Mouse (Mus musculus): ENCODE measurements around the gene Cdkal1. TPM values are rescaled to one million over a fixed set of nuclear protein-coding genes. Genes with fewer than 3 reads are reported as not detected.

Gene Cdkal1
- total and polyA plus RNA-seq, 3 experiments: 8.7 to 13.7 (median 9.5) TPM

- Histone ChIP-seq H3K27me3 (replicated peaks) (no peaks in the 10 kb centered on the region), H3K79me2 (replicated peaks; ENCODE audit: control insufficient read depth, extremely low read depth, insufficient read depth, poor library complexity, severe bottlenecking) (no peaks in the 10 kb centered on the region), H3K4me2 (ENCODE audit: insufficient read depth, low read depth, poor library complexity, severe bottlenecking) (no peak overlapping the region), H3K9me3 (replicated peaks; ENCODE audit: low read length) (no peaks in the 10 kb centered on the region), H3K27ac (ENCODE audit: insufficient read depth, low read depth) (no peak overlapping the region), H3K4me1 (ENCODE audit: control insufficient read depth in 1 of 2, insufficient read depth in 2 of 2) (peaks cover 0 to under 1% of the 10 kb centered on the region in 2 experiments; a peak in 1 of 4 replicates), H3K9ac (ENCODE audit: insufficient read depth, low read depth) (no peak overlapping the region), H3K36me3 (replicated peaks in 1 of 2; ENCODE audit: control insufficient read depth in 1 of 2, insufficient read depth in 1 of 2, low read length in 1 of 2) (no peaks in the 10 kb centered on the region), H3K4me3 (replicated peaks in 1 of 3; ENCODE audit: low read depth in 2 of 3, low read length in 2 of 3, poor library complexity in 1 of 3) (no peak overlapping the region)
- dilution Hi-C loops (cut with MboI; ENCODE audit: extremely low pct_ligation_motif_present, extremely low pct_unique_long_range_greater_than_20kb, low sequenced_read_pairs): no loop called here
- no peak for DNase-seq (ENCODE audit: extremely low read depth)
- TF ChIP-seq ZC3H11A (IDR thresholded peaks at IDR 0.05; ENCODE audit: low read depth, low read length) (no peak), SMC3 (IDR thresholded peaks at IDR 0.05; ENCODE audit: low read depth, low read length) (peak; percentile 19; the same call in 1 of the 2 replicates)
- in situ Hi-C loops (cut with MboI; ENCODE audit: low pct_ligation_motif_present, low pct_unique_long_range_greater_than_20kb, low sequenced_read_pairs): no loop called here
Measured at GRCm38 (mm10) chr13:29271451-29271850, 584.0 kb downstream of the Cdkal1 start.

- Histone ChIP-seq H3K4me2 (ENCODE audit: insufficient read depth, low read depth, poor library complexity, severe bottlenecking) (no peak overlapping the region; the same call in 1 of the 2 replicates), H3K79me2 (replicated peaks; ENCODE audit: control insufficient read depth, extremely low read depth, insufficient read depth, poor library complexity, severe bottlenecking) (no peaks in the 10 kb centered on the region), H3K27me3 (replicated peaks) (no peaks in the 10 kb centered on the region), H3K4me3 (replicated peaks in 1 of 3; ENCODE audit: low read depth in 2 of 3, low read length in 2 of 3, poor library complexity in 1 of 3) (no peak overlapping the region), H3K27ac (ENCODE audit: insufficient read depth, low read depth) (no peak overlapping the region), H3K36me3 (replicated peaks in 1 of 2; ENCODE audit: control insufficient read depth in 1 of 2, insufficient read depth in 1 of 2, low read length in 1 of 2) (no peaks in the 10 kb centered on the region), H3K9me3 (replicated peaks; ENCODE audit: low read length) (no peaks in the 10 kb centered on the region), H3K9ac (ENCODE audit: insufficient read depth, low read depth) (no peak overlapping the region), H3K4me1 (ENCODE audit: control insufficient read depth in 1 of 2, insufficient read depth in 2 of 2) (peaks cover 3 to 9% of the 10 kb centered on the region in 2 experiments; a peak in 3 of 4 replicates)
- in situ Hi-C loops (cut with MboI; ENCODE audit: low pct_ligation_motif_present, low pct_unique_long_range_greater_than_20kb, low sequenced_read_pairs): no loop called here
- dilution Hi-C loops (cut with MboI; ENCODE audit: extremely low pct_ligation_motif_present, extremely low pct_unique_long_range_greater_than_20kb, low sequenced_read_pairs): no loop called here
- TF ChIP-seq POLR2AphosphoS2 (IDR thresholded peaks at IDR 0.05; ENCODE audit: low read depth, low read length) (no peak), RCOR1 (conservative IDR thresholded peaks at IDR 0.05; ENCODE audit: low read depth, low read length) (no peak), NRF1 (IDR thresholded peaks at IDR 0.05; ENCODE audit: low read depth, low read length) (no peak), TCF12 (IDR thresholded peaks at IDR 0.05; ENCODE audit: low read depth, low read length) (no peak), NELFE (IDR thresholded peaks at IDR 0.05; ENCODE audit: low read depth, low read length) (no peak), ZC3H11A (IDR thresholded peaks at IDR 0.05; ENCODE audit: low read depth, low read length) (no peak), POLR2A (IDR thresholded peaks at IDR 0.05; ENCODE audit: low read depth, low read length) (no peak), BHLHE40 (IDR thresholded peaks at IDR 0.05; ENCODE audit: low read depth, low read length) (no peak), MEF2A (IDR thresholded peaks at IDR 0.05; ENCODE audit: borderline replicate concordance, low read depth, low read length) (no peak)
- no peak for DNase-seq (ENCODE audit: extremely low read depth)
Measured at GRCm38 (mm10) chr13:29264015-29264711, 591.3 kb downstream of the Cdkal1 start.

GRCm38 (mm10) chr13:29262164-29262563 lies 593.3 kb downstream of the Cdkal1 start:
- Histone ChIP-seq H3K4me3 (replicated peaks in 1 of 3; ENCODE audit: low read depth in 2 of 3, low read length in 2 of 3, poor library complexity in 1 of 3) (no peak overlapping the region), H3K9me3 (replicated peaks; ENCODE audit: low read length) (no peaks in the 10 kb centered on the region), H3K4me1 (ENCODE audit: control insufficient read depth in 1 of 2, insufficient read depth in 2 of 2) (peaks cover 3 to 9% of the 10 kb centered on the region in 2 experiments; a peak in 3 of 4 replicates)

More at GRCm38 (mm10) chr13:29262164-29262563, 593.3 kb downstream of the Cdkal1 start:
- H3K36me3 ChIP-seq (replicated peaks in 1 of 2; ENCODE audit: control insufficient read depth in 1 of 2, insufficient read depth in 1 of 2, low read length in 1 of 2): no peaks in the 10 kb centered on the region
- no peak overlapping the region for H3K9ac ChIP-seq (ENCODE audit: insufficient read depth, low read depth)
- no peaks in the 10 kb centered on the region for H3K79me2 ChIP-seq (replicated peaks; ENCODE audit: control insufficient read depth, extremely low read depth, insufficient read depth, poor library complexity, severe bottlenecking)
- dilution Hi-C loops (cut with MboI; ENCODE audit: extremely low pct_ligation_motif_present, extremely low pct_unique_long_range_greater_than_20kb, low sequenced_read_pairs) (no loop called here), in situ Hi-C loops (cut with MboI; ENCODE audit: low pct_ligation_motif_present, low pct_unique_long_range_greater_than_20kb, low sequenced_read_pairs) (no loop called here)
- DNase-seq (ENCODE audit: extremely low read depth): no peak
- no peak for TF ChIP-seq MAX (IDR thresholded peaks at IDR 0.05; ENCODE audit: low read length)
- no peak for TF ChIP-seq KAT2A (IDR thresholded peaks at IDR 0.05; ENCODE audit: insufficient replicate concordance, low read length)
- no peak for TF ChIP-seq PAX5 (IDR thresholded peaks at IDR 0.05; ENCODE audit: low read length)
- TF ChIP-seq ZMIZ1 (IDR thresholded peaks at IDR 0.05; ENCODE audit: low read depth, low read length): no peak
- TF ChIP-seq BHLHE40 (IDR thresholded peaks at IDR 0.05; ENCODE audit: low read depth, low read length): no peak
- TF ChIP-seq EP300 (IDR thresholded peaks at IDR 0.05; ENCODE audit: low read length): no peak
- no peak for TF ChIP-seq POLR2A (IDR thresholded peaks at IDR 0.05; ENCODE audit: low read depth, low read length)
- TF ChIP-seq NRF1 (IDR thresholded peaks at IDR 0.05; ENCODE audit: low read depth, low read length): no peak
- no peak for TF ChIP-seq JUND (conservative IDR thresholded peaks at IDR 0.05; ENCODE audit: low read depth, low read length)
- TF ChIP-seq ZC3H11A (IDR thresholded peaks at IDR 0.05; ENCODE audit: low read depth, low read length): no peak
- TF ChIP-seq MEF2A (IDR thresholded peaks at IDR 0.05; ENCODE audit: borderline replicate concordance, low read depth, low read length): no peak
- TF ChIP-seq JUN (IDR thresholded peaks at IDR 0.05; ENCODE audit: insufficient read depth, low read depth, low read length): no peak
- TF ChIP-seq CHD1 (IDR thresholded peaks at IDR 0.05; ENCODE audit: low read depth, low read length): no peak
- no peak for TF ChIP-seq MAFK (IDR thresholded peaks at IDR 0.05; ENCODE audit: insufficient replicate concordance, low read length)
- no peak for TF ChIP-seq E2F4 (IDR thresholded peaks at IDR 0.05; ENCODE audit: insufficient replicate concordance, low read depth, low read length)
- TF ChIP-seq UBTF (IDR thresholded peaks at IDR 0.05; ENCODE audit: low read depth, low read length): no peak
- H3K27ac ChIP-seq (ENCODE audit: insufficient read depth, low read depth): no peak overlapping the region
- H3K27me3 ChIP-seq (replicated peaks): no peaks in the 10 kb centered on the region
- no peak overlapping the region for H3K4me2 ChIP-seq (ENCODE audit: insufficient read depth, low read depth, poor library complexity, severe bottlenecking)
